Mouse (Mus musculus) bone marrow macrophage, adult 2 months (primary cell): ENCODE results near the gene Gpr152.

ENCODE experiments used
- CTCF ChIP-seq: IDR thresholded peaks from 2 replicates; pipeline ENCODE4 v1.5.1; 2012; ENCODE audit warnings: low read depth, mild to moderate bottlenecking, low read length, moderate library complexity
- POLR2A ChIP-seq: IDR thresholded peaks from 2 replicates; pipeline ENCODE4 v1.6.1; 2012; ENCODE audit warnings: mild to moderate bottlenecking, low read depth, low read length, borderline replicate concordance

- TF ChIP-seq POLR2A (no peak), CTCF (no peak)
Observed at GRCm38 (mm10) chr19:4180411-4180810, 40.8 kb downstream of the Gpr152 start.
